Mouse (Mus musculus) gastrocnemius, postnatal 10 days (tissue): ENCODE measurements around the gene Gm13030. TPM values are rescaled to one million over a fixed set of nuclear protein-coding genes. Genes with fewer than 3 reads are reported as not detected.
"Not testable (repeated sequence)": the region's sequence is repeated elsewhere in the genome, so short reads cannot be mapped to it uniquely, and the experiment has no call there.

ENCODE experiments used
- DNase-seq: peaks from one replicate; pipeline ENCODE4 v3.0.0; 2021; ENCODE audit warnings: mixed read lengths
- total RNA-seq, 2 experiments: library from RNA; stranded (reverse); gene quantifications; 2 replicates each; pipeline ENCODE4 v1.2.3; 2021

Gene Gm13030
- total RNA-seq, 2 experiments from 2014 or later: not detected

- no peak for DNase-seq
Measured at GRCm38 (mm10) chr4:138865991-138866390, 7.8 kb downstream of the Gm13030 start.

- no peak for DNase-seq
Measured at GRCm38 (mm10) chr4:138865092-138865491, 8.7 kb downstream of the Gm13030 start.

GRCm38 (mm10) chr4:138863344-138863998 lies 10.3 kb downstream of the Gm13030 start, which contains the start of gene Pla2g5:
Pla2g5 (minus strand) TSS chr4:138863482.
- DNase-seq: no peak

GRCm38 (mm10) chr4:138859728-138860127 lies 14.0 kb downstream of the Gm13030 start:
- DNase-seq: peak; percentile 78

- DNase-seq: no peak
Measured at GRCm38 (mm10) chr4:138859245-138859644, 14.5 kb downstream of the Gm13030 start.

GRCm38 (mm10) chr4:138858446-138858845 lies 15.3 kb downstream of the Gm13030 start:
- DNase-seq: no peak

- no peak for DNase-seq
Measured at GRCm38 (mm10) chr4:138857576-138857975, 16.2 kb downstream of the Gm13030 start.

- DNase-seq: peak; percentile 59
Measured at GRCm38 (mm10) chr4:138856491-138856890, 17.3 kb downstream of the Gm13030 start.

GRCm38 (mm10) chr4:138855092-138855632 lies 18.6 kb downstream of the Gm13030 start:
- no peak for DNase-seq

- no peak for DNase-seq
Measured at GRCm38 (mm10) chr4:138852961-138853360, 20.8 kb downstream of the Gm13030 start.

GRCm38 (mm10) chr4:138851463-138851862 lies 22.3 kb downstream of the Gm13030 start:
- DNase-seq: peak; percentile 75

GRCm38 (mm10) chr4:138841386-138841785 lies 32.4 kb downstream of the Gm13030 start:
- DNase-seq: no peak

- no peak for DNase-seq
Measured at GRCm38 (mm10) chr4:138840726-138841125, 33.0 kb downstream of the Gm13030 start.

- DNase-seq: no peak
Measured at GRCm38 (mm10) chr4:138839806-138840205, 34.0 kb downstream of the Gm13030 start.

GRCm38 (mm10) chr4:138827147-138827546 lies 46.6 kb downstream of the Gm13030 start:
- DNase-seq: no peak

GRCm38 (mm10) chr4:138825751-138826567 lies 47.8 kb downstream of the Gm13030 start:
- DNase-seq: no peak

GRCm38 (mm10) chr4:138824660-138825059 lies 49.1 kb downstream of the Gm13030 start:
- no peak for DNase-seq

- not testable (repeated sequence) for DNase-seq
Measured at GRCm38 (mm10) chr4:138824161-138824560, 49.6 kb downstream of the Gm13030 start.

GRCm38 (mm10) chr4:138821036-138821435 lies 52.7 kb downstream of the Gm13030 start:
- DNase-seq: no peak
